ENCODE assay signal across 8 mouse cellular contexts in the genomic region with DNA sequence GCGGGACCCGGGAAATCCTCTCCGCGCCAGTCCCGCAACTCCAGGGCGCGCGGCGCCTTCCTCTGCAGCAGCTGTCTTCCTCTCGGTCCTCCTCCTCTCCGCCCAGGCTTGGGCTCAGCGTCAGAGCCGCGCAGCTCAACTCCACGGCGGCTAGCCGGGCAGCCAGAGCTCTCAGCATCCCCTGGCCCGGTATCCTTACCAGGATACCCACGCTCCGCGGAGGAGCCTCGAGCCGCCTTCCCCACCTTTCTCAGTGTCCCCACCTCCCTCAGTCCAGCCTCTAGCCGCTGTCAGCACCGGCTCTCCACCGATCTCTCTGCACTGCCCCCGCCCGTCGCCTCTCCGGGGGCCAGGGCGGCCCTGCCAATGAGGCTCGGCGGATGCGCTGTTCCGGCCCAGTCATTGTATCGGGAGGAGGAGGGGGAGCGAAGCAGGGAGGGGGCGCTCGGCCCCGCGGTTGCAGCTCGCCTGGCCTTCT. TPM values are rescaled to one million over a fixed set of nuclear protein-coding genes. Genes with fewer than 3 reads are reported as not detected.
DNase-seq lines count a peak whose midpoint lies in the region; ATAC-seq and TF ChIP-seq lines count a peak whose summit lies in the region.

Gene Frmd4b, minus strand, starts transcription at position 276 of the 478 bp plus-strand sequence.

- H3K4me1 ChIP-seq in hindbrain, embryonic 12.5 days, result peaks cover 35% of the 10 kb centered on the region
- peaks cover 4% of the 10 kb centered on the region; the same call in 1 of the 2 replicates for H3K4me1 ChIP-seq in lung, embryonic 14.5 days (ENCODE audit: insufficient read depth)

- H3K4me2 ChIP-seq in hindbrain, embryonic 12.5 days (replicated peaks), result peak within 1 kb of the TSS; percentile 57
- H3K4me2 ChIP-seq in lung, embryonic 14.5 days, result peak within 1 kb of the TSS; percentile 94

- H3K36me3 ChIP-seq in hindbrain, embryonic 12.5 days, result no peaks in the 10 kb centered on the region
- H3K36me3 ChIP-seq in lung, embryonic 14.5 days (ENCODE audit: insufficient read depth), result no peaks in the 10 kb centered on the region

- peak within 1 kb of the TSS; percentile 64 for H3K4me3 ChIP-seq in hindbrain, embryonic 12.5 days
- H3K4me3 ChIP-seq in lung, embryonic 14.5 days (ENCODE audit: low read depth, low read length), result peak within 1 kb of the TSS; percentile 64

- H3K27ac ChIP-seq in hindbrain, embryonic 12.5 days, result peak within 1 kb of the TSS; percentile 94
- H3K27ac ChIP-seq in lung, embryonic 14.5 days (ENCODE audit: low read depth), result peak within 1 kb of the TSS; percentile 72; the same call in 1 of the 2 replicates

- peak; percentile 96 for ATAC-seq in hindbrain, embryonic 12.5 days (ENCODE audit: low FRiP score)
- peak; percentile 92 for ATAC-seq in lung, embryonic 14.5 days (ENCODE audit: insufficient read depth)

- H3K9me3 ChIP-seq in hindbrain, embryonic 12.5 days (replicated peaks), result no peaks in the 10 kb centered on the region
- H3K9me3 ChIP-seq in lung, embryonic 14.5 days (ENCODE audit: low read depth, low read length), result no peaks in the 10 kb centered on the region

- no peaks in the 10 kb centered on the region for H3K27me3 ChIP-seq in hindbrain, embryonic 12.5 days
- peaks cover 12% of the 10 kb centered on the region; the same call in 1 of the 2 replicates for H3K27me3 ChIP-seq in lung, embryonic 14.5 days (ENCODE audit: insufficient read depth, low read length)

- peak within 1 kb of the TSS; percentile 74 for H3K9ac ChIP-seq in hindbrain, embryonic 12.5 days
- peak within 1 kb of the TSS; percentile 60 for H3K9ac ChIP-seq in lung, embryonic 14.5 days

- no peak for TF ChIP-seq CTCF in lung, embryonic 14.5 days (IDR thresholded peaks at IDR 0.05; ENCODE audit: low read depth)

- under 1% methylated on average over 40 of the region's 42 CpGs for WGBS in hindbrain, embryonic 12.5 days
- 1% methylated on average over 42 of the region's 42 CpGs for WGBS in lung, embryonic 14.5 days

- peak; percentile 53 to 65 for DNase-seq in adrenal gland, adult 18-20 months (ENCODE audit: low spot score in 2 of 2)
- peak; percentile 69 to 77 for DNase-seq in cerebellum, postnatal 25 days
- DNase-seq in frontal cortex, postnatal 36 days (ENCODE audit: low spot score in 2 of 2), result peak; percentile 64 to 74
- DNase-seq in layer of hippocampus, adult 9-11 months, result peak; percentile 70
- peak; percentile 85 for DNase-seq in lung, embryonic 14.5 days
- peak; percentile 79 for DNase-seq in retina, embryonic 14.5 days (ENCODE audit: low spot score)
- no peak for DNase-seq in c-Kit-positive CD71-positive TER-119-positive erythroid progenitor cells, embryonic 14.5 days (ENCODE audit: low spot score)

RNA-seq across cellular contexts. Expression of gene Frmd4b, which starts in this region (rescaled TPM):
- total RNA-seq in adrenal gland, adult 18-20 months (2021), result 10 to 100 TPM; 18.5 to 22.0 TPM
- 48.5 and 54.3 TPM in 2 replicates for polyA plus RNA-seq in hindbrain, embryonic 12.5 days (2016; fragmentation: Nextera tagmentation; extraction: Ambion mirVana)
- 19.5 and 20.8 TPM in 2 replicates for polyA plus RNA-seq in lung, embryonic 14.5 days (2014; fragmentation: Nextera tagmentation; extraction: Ambion mirVana)
